8 mouse cellular contexts compared by ENCODE assay signal in genomic region chr2:25181891-25182397, GRCm38 (mm10). TPM values are rescaled to one million over a fixed set of nuclear protein-coding genes. Genes with fewer than 3 reads are reported as not detected.
DNase-seq lines count a peak whose midpoint lies in the region; ATAC-seq and TF ChIP-seq lines count a peak whose summit lies in the region.

No protein-coding gene starts in this region.

- 1% methylated on average over 17 of the region's 17 CpGs for WGBS in lung, postnatal 0 days
- WGBS in embryonic facial prominence, embryonic 13.5 days, result under 1% methylated on average over 17 of the region's 17 CpGs
- WGBS in limb, embryonic 11.5 days, result under 1% methylated on average over 17 of the region's 17 CpGs
- WGBS in stomach, embryonic 14.5 days, result 2% methylated on average over 17 of the region's 17 CpGs

- no peak for TF ChIP-seq CTCF in lung, postnatal 0 days (IDR thresholded peaks at IDR 0.05)

- H3K27me3 ChIP-seq in lung, postnatal 0 days (replicated peaks; ENCODE audit: insufficient read depth, low read length), result 0 out of 2 replicates have a peak, but pooled peaks cover 16% of the 10 kb centered on the region
- peaks cover 96% of the 10 kb centered on the region for H3K27me3 ChIP-seq in embryonic facial prominence, embryonic 13.5 days
- H3K27me3 ChIP-seq in limb, embryonic 11.5 days (ENCODE audit: control insufficient read depth, insufficient read depth, low read length), result peaks cover 31% of the 10 kb centered on the region
- peaks cover 16% of the 10 kb centered on the region for H3K27me3 ChIP-seq in stomach, embryonic 14.5 days (ENCODE audit: control insufficient read depth, insufficient read depth, low read length)

- peaks cover 13% of the 10 kb centered on the region; the same call in 1 of the 2 replicates for H3K4me1 ChIP-seq in lung, postnatal 0 days (ENCODE audit: insufficient read depth, low read depth, low read length)
- peaks cover 43% of the 10 kb centered on the region for H3K4me1 ChIP-seq in embryonic facial prominence, embryonic 13.5 days
- peaks cover 41% of the 10 kb centered on the region for H3K4me1 ChIP-seq in limb, embryonic 11.5 days (ENCODE audit: control insufficient read depth, insufficient read depth, low read length)
- peaks cover 22% of the 10 kb centered on the region for H3K4me1 ChIP-seq in stomach, embryonic 14.5 days (ENCODE audit: control insufficient read depth, insufficient read depth, low read length)

- H3K27ac ChIP-seq in lung, postnatal 0 days (ENCODE audit: low read length), result peak overlapping the region; percentile 89
- H3K27ac ChIP-seq in embryonic facial prominence, embryonic 13.5 days, result peak overlapping the region; percentile 81
- no peak overlapping the region for H3K27ac ChIP-seq in limb, embryonic 11.5 days (replicated peaks; ENCODE audit: low read depth, low read length)
- peak overlapping the region; percentile 53; the same call in 1 of the 2 replicates for H3K27ac ChIP-seq in stomach, embryonic 14.5 days (ENCODE audit: low read length)

- H3K4me3 ChIP-seq in lung, postnatal 0 days (ENCODE audit: low read depth, low read length), result peak overlapping the region; percentile 63
- H3K4me3 ChIP-seq in embryonic facial prominence, embryonic 13.5 days, result peak overlapping the region; percentile 58
- H3K4me3 ChIP-seq in limb, embryonic 11.5 days (ENCODE audit: low read depth, low read length), result peak overlapping the region; percentile 48
- peak overlapping the region; percentile 52 for H3K4me3 ChIP-seq in stomach, embryonic 14.5 days (ENCODE audit: low read depth, low read length)

- H3K4me2 ChIP-seq in lung, postnatal 0 days (replicated peaks; ENCODE audit: low read depth, low read length), result peak overlapping the region; percentile 91
- H3K4me2 ChIP-seq in embryonic facial prominence, embryonic 13.5 days, result peak overlapping the region; percentile 87
- peak overlapping the region; percentile 81 for H3K4me2 ChIP-seq in limb, embryonic 11.5 days (ENCODE audit: low read depth, severe bottlenecking)
- H3K4me2 ChIP-seq in stomach, embryonic 14.5 days (replicated peaks; ENCODE audit: low read depth, low read length), result peak overlapping the region; percentile 84

- H3K9me3 ChIP-seq in lung, postnatal 0 days (ENCODE audit: low read length), result no peaks in the 10 kb centered on the region
- no peaks in the 10 kb centered on the region for H3K9me3 ChIP-seq in embryonic facial prominence, embryonic 13.5 days
- H3K9me3 ChIP-seq in limb, embryonic 11.5 days (ENCODE audit: control insufficient read depth, low read length), result no peaks in the 10 kb centered on the region
- no peaks in the 10 kb centered on the region for H3K9me3 ChIP-seq in stomach, embryonic 14.5 days (ENCODE audit: control insufficient read depth, low read depth, low read length)

- H3K9ac ChIP-seq in lung, postnatal 0 days (replicated peaks; ENCODE audit: low read depth), result peak overlapping the region; percentile 58
- H3K9ac ChIP-seq in embryonic facial prominence, embryonic 13.5 days, result peak overlapping the region; percentile 67
- 0 out of 2 replicates have a peak overlapping the region, but pooled peaks have one; percentile 52 for H3K9ac ChIP-seq in limb, embryonic 11.5 days (ENCODE audit: low read length)
- H3K9ac ChIP-seq in stomach, embryonic 14.5 days (replicated peaks; ENCODE audit: low read depth, low read length), result peak overlapping the region; percentile 46

- DNase-seq in lung, postnatal 0 days (ENCODE audit: low spot score), result no peak
- no peak for DNase-seq in lung, postnatal 25 days (ENCODE audit: low spot score)
- peak; percentile 47 for DNase-seq in limb, embryonic 11.5 days (ENCODE audit: low spot score)
- DNase-seq in left cerebral cortex, adult 8-10 months (ENCODE audit: low spot score in 2 of 2), result no peak
- DNase-seq in thymus, postnatal 4 days, result no peak
- no peak for DNase-seq in adipocyte (ENCODE audit: low spot score)

- ATAC-seq in lung, postnatal 0 days, result no peak
- ATAC-seq in embryonic facial prominence, embryonic 13.5 days (ENCODE audit: insufficient number of reproducible peaks, insufficient read depth, low FRiP score, low TSS enrichment, low read depth), result no peak
- ATAC-seq in limb, embryonic 11.5 days (ENCODE audit: insufficient number of reproducible peaks, low FRiP score, low TSS enrichment, low read depth), result no peak
- ATAC-seq in stomach, embryonic 14.5 days (ENCODE audit: insufficient number of reproducible peaks, insufficient read depth, low FRiP score, low read depth), result no peak

- TF ChIP-seq EP300 in lung, postnatal 0 days (IDR thresholded peaks at IDR 0.05), result no peak

- no peaks in the 10 kb centered on the region for H3K36me3 ChIP-seq in lung, postnatal 0 days (ENCODE audit: insufficient read depth, low read length)
- no peaks in the 10 kb centered on the region for H3K36me3 ChIP-seq in embryonic facial prominence, embryonic 13.5 days
- no peaks in the 10 kb centered on the region for H3K36me3 ChIP-seq in limb, embryonic 11.5 days (ENCODE audit: control insufficient read depth, insufficient read depth, low read length)
- H3K36me3 ChIP-seq in stomach, embryonic 14.5 days (ENCODE audit: control insufficient read depth, insufficient read depth, low read length), result no peaks in the 10 kb centered on the region

RNA-seq across cellular contexts. Expression of gene Nrarp, which starts 1.4 kb away (rescaled TPM):
- 14.1 and 16.0 TPM in 2 replicates for polyA plus RNA-seq in lung, postnatal 0 days (2015; fragmentation: Nextera tagmentation; extraction: Ambion mirVana)
- polyA plus RNA-seq in embryonic facial prominence, embryonic 13.5 days (2015; fragmentation: Nextera tagmentation; extraction: Ambion mirVana), result 15.0 and 16.7 TPM in 2 replicates
- polyA plus RNA-seq in limb, embryonic 11.5 days (2014; fragmentation: Nextera tagmentation; extraction: Ambion mirVana), result 8.8 and 10.0 TPM in 2 replicates
- polyA plus RNA-seq in stomach, embryonic 14.5 days (2014; fragmentation: Nextera tagmentation; extraction: Ambion mirVana), result 8.0 and 8.9 TPM in 2 replicates
- total RNA-seq in left cerebral cortex, adult 8-10 months (2022), result 10 to 100 TPM; 20.5 to 27.9 (median 23.4) TPM

RNA-seq across cellular contexts. Expression of gene Tor4a, which starts 14.7 kb away (rescaled TPM):
- polyA plus RNA-seq in lung, postnatal 0 days (2015; fragmentation: Nextera tagmentation; extraction: Ambion mirVana), result 13.8 and 14.8 TPM in 2 replicates
- polyA plus RNA-seq in embryonic facial prominence, embryonic 13.5 days (2015; fragmentation: Nextera tagmentation; extraction: Ambion mirVana), result 5.1 and 6.1 TPM in 2 replicates
- polyA plus RNA-seq in limb, embryonic 11.5 days (2014; fragmentation: Nextera tagmentation; extraction: Ambion mirVana), result 3.1 and 3.7 TPM in 2 replicates
- polyA plus RNA-seq in stomach, embryonic 14.5 days (2014; fragmentation: Nextera tagmentation; extraction: Ambion mirVana), result 12.8 and 15.8 TPM in 2 replicates
- total RNA-seq in left cerebral cortex, adult 8-10 months (2022), result 1 to 10 TPM; 2.2 to 3.4 (median 2.5) TPM

RNA-seq across cellular contexts. Expression of gene Nelfb, which starts 29.3 kb away (rescaled TPM):
- 74.0 and 80.1 TPM in 2 replicates for polyA plus RNA-seq in lung, postnatal 0 days (2015; fragmentation: Nextera tagmentation; extraction: Ambion mirVana)
- 110 and 114 TPM in 2 replicates for polyA plus RNA-seq in embryonic facial prominence, embryonic 13.5 days (2015; fragmentation: Nextera tagmentation; extraction: Ambion mirVana)
- polyA plus RNA-seq in limb, embryonic 11.5 days (2014; fragmentation: Nextera tagmentation; extraction: Ambion mirVana), result 103 and 106 TPM in 2 replicates
- polyA plus RNA-seq in stomach, embryonic 14.5 days (2014; fragmentation: Nextera tagmentation; extraction: Ambion mirVana), result 102 TPM in 2 replicates
- total RNA-seq in left cerebral cortex, adult 8-10 months (2022), result 10 to 100 TPM; 58.4 to 64.2 (median 59.4) TPM

RNA-seq across cellular contexts. Expression of gene Stpg3, which starts 32.5 kb away (rescaled TPM):
- polyA plus RNA-seq in lung, postnatal 0 days (2015; fragmentation: Nextera tagmentation; extraction: Ambion mirVana), result 0.12 TPM in 1 of 2 replicates, not detected in the other
- polyA plus RNA-seq in embryonic facial prominence, embryonic 13.5 days (2015; fragmentation: Nextera tagmentation; extraction: Ambion mirVana), result 0.15 TPM in 1 of 2 replicates, not detected in the other
- 0.19 TPM in 1 of 2 replicates, not detected in the other for polyA plus RNA-seq in limb, embryonic 11.5 days (2014; fragmentation: Nextera tagmentation; extraction: Ambion mirVana)
- polyA plus RNA-seq in stomach, embryonic 14.5 days (2014; fragmentation: Nextera tagmentation; extraction: Ambion mirVana), result not detected in 2 replicates
- under 1 TPM in 3 of 4 experiments, not detected in 1; 0.23 to 0.82 (median 0.30) TPM for total RNA-seq in left cerebral cortex, adult 8-10 months (2022)

RNA-seq across cellular contexts. Expression of gene Fam166a, which starts 36.6 kb away (rescaled TPM):
- polyA plus RNA-seq in lung, postnatal 0 days (2015; fragmentation: Nextera tagmentation; extraction: Ambion mirVana), result 0.32 and 0.98 TPM in 2 replicates
- polyA plus RNA-seq in embryonic facial prominence, embryonic 13.5 days (2015; fragmentation: Nextera tagmentation; extraction: Ambion mirVana), result not detected in 2 replicates
- polyA plus RNA-seq in limb, embryonic 11.5 days (2014; fragmentation: Nextera tagmentation; extraction: Ambion mirVana), result not detected in 2 replicates
- not detected in 2 replicates for polyA plus RNA-seq in stomach, embryonic 14.5 days (2014; fragmentation: Nextera tagmentation; extraction: Ambion mirVana)
- 1 to 10 TPM in 1 of 4 experiments, not detected in 3; 1.4 TPM for total RNA-seq in left cerebral cortex, adult 8-10 months (2022)
